ENCODE assay signal across 24 mouse cellular contexts in the genomic region with DNA sequence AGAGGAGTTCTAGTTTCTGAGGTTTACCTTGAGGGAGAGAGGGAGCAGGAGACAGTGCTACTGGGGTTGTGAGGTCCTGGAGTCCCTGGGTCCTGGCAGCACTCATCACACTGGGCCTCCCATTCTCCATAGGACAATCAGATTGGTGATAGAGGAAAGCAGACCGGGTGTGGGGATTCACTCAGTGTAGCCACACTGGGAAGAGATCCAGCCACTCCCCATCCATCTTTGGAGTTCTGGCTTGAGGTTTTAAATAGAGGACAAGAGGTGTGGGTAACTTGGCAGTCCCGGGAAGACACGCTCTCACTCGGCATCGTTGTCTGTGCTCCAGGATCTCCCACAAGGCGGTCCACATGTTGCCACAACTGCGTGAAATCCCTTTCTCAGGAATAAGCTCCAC. TPM values are rescaled to one million over a fixed set of nuclear protein-coding genes. Genes with fewer than 3 reads are reported as not detected.
DNase-seq lines count a peak whose midpoint lies in the region; ATAC-seq and TF ChIP-seq lines count a peak whose summit lies in the region.
"Had no signal": no experiment of that assay in that cellular context is flagged by ENCODE, and none has a peak within 500 bp of the region (broad histone marks: within the 10 kb centered on the region; RNA-seq: fewer than 3 reads in every experiment).

No protein-coding gene starts in this region.

- 64% methylated on average over 7 of the region's 7 CpGs for WGBS in lung, embryonic 14.5 days
- 94% methylated on average over 7 of the region's 7 CpGs for WGBS in limb, embryonic 10.5 days

- no peaks in the 10 kb centered on the region for H3K27me3 ChIP-seq in lung, embryonic 14.5 days (ENCODE audit: insufficient read depth, low read length)
- H3K27me3 ChIP-seq in limb, embryonic 10.5 days (ENCODE audit: low read depth, poor library complexity, severe bottlenecking) = no peaks in the 10 kb centered on the region
- H3K27me3 ChIP-seq: CH12.LX; embryonic facial prominence, embryonic 12.5 days; forebrain, embryonic 13.5 days; Patski had no signal

- H3K27ac ChIP-seq in lung, embryonic 14.5 days (ENCODE audit: low read depth) = no peak overlapping the region
- peak overlapping the region; percentile 30; the same call in 1 of the 2 replicates for H3K27ac ChIP-seq in limb, embryonic 10.5 days
- H3K27ac ChIP-seq: embryonic facial prominence, embryonic 10.5 days; embryonic facial prominence, embryonic 12.5 days; forebrain, embryonic 13.5 days had no signal

- H3K4me2 ChIP-seq in lung, embryonic 14.5 days = no peak overlapping the region
- H3K4me2 ChIP-seq: embryonic facial prominence, embryonic 12.5 days; forebrain, embryonic 13.5 days had no signal

- H3K9ac ChIP-seq in lung, embryonic 14.5 days = no peak overlapping the region
- H3K9ac ChIP-seq: embryonic facial prominence, embryonic 12.5 days; forebrain, embryonic 13.5 days had no signal

- peaks cover 6% of the 10 kb centered on the region; the same call in 1 of the 2 replicates for H3K4me1 ChIP-seq in lung, embryonic 14.5 days (ENCODE audit: insufficient read depth)
- peaks cover 25% of the 10 kb centered on the region for H3K4me1 ChIP-seq in limb, embryonic 10.5 days
- H3K4me1 ChIP-seq: embryonic facial prominence, embryonic 12.5 days; forebrain, embryonic 13.5 days had no signal

- no peaks in the 10 kb centered on the region for H3K9me3 ChIP-seq in lung, embryonic 14.5 days (ENCODE audit: low read depth, low read length)
- no peaks in the 10 kb centered on the region for H3K9me3 ChIP-seq in limb, embryonic 10.5 days (replicated peaks)
- H3K9me3 ChIP-seq: embryonic facial prominence, embryonic 10.5 days; embryonic facial prominence, embryonic 12.5 days; forebrain, embryonic 13.5 days; G1E had no signal

- no peak for DNase-seq in frontal cortex, postnatal 25 days (ENCODE audit: low spot score in 2 of 2)
- peak; percentile 65 for DNase-seq in lung, embryonic 14.5 days
- DNase-seq in lung, postnatal 25 days (ENCODE audit: low spot score) = no peak
- DNase-seq in testis, postnatal 14 days (ENCODE audit: low spot score) = peak; percentile 54
- DNase-seq in testis, postnatal 10 days (ENCODE audit: low spot score) = no peak
- no peak for DNase-seq in limb, embryonic 10.5 days (ENCODE audit: low spot score)
- DNase-seq: adrenal gland, adult 8-10 months; adrenal gland, postnatal 14 days; adrenal gland, postnatal 36 days; B cell, adult 2 months; cerebellum, adult 11-12 months; cerebellum, adult 2 months; cerebellum, adult 9-10 months; cerebellum, postnatal 10 days; cerebellum, postnatal 25 days had no signal

- ATAC-seq in frontal cortex, adult (ENCODE audit: low TSS enrichment) = peak; percentile 30; the same call in 1 of the 2 replicates
- no peak for ATAC-seq in lung, embryonic 14.5 days (ENCODE audit: insufficient read depth)
- ATAC-seq: activated CD4-positive, CD25-positive, alpha-beta regulatory T cell, adult 4 months; CD4-positive, CD25-positive, alpha-beta regulatory T cell, adult 4 months; forebrain, embryonic 13.5 days; Patski had no signal

- H3K36me3 ChIP-seq in lung, embryonic 14.5 days (ENCODE audit: insufficient read depth) = no peaks in the 10 kb centered on the region
- H3K36me3 ChIP-seq in limb, embryonic 10.5 days = no peaks in the 10 kb centered on the region
- H3K36me3 ChIP-seq: embryonic facial prominence, embryonic 10.5 days; embryonic facial prominence, embryonic 12.5 days; G1E had no signal

- no peak overlapping the region for H3K4me3 ChIP-seq in lung, embryonic 14.5 days (ENCODE audit: low read depth, low read length)
- no peak overlapping the region for H3K4me3 ChIP-seq in limb, embryonic 10.5 days
- H3K4me3 ChIP-seq: embryonic facial prominence, embryonic 10.5 days; embryonic facial prominence, embryonic 12.5 days; forebrain, embryonic 13.5 days had no signal

- no peak for TF ChIP-seq CTCF in lung, embryonic 14.5 days (IDR thresholded peaks at IDR 0.05; ENCODE audit: low read depth)

RNA-seq across cellular contexts. Expression of a gene that starts 52.7 kb away (rescaled TPM):
- 25.0 and 27.1 TPM in 2 replicates for polyA plus RNA-seq in lung, embryonic 14.5 days (2014; fragmentation: Nextera tagmentation; extraction: Ambion mirVana)
- 15.0 and 17.6 TPM in 2 replicates for polyA plus RNA-seq in limb, embryonic 10.5 days (2016; fragmentation: Nextera tagmentation; extraction: Ambion mirVana)
- polyA plus RNA-seq: G1E had no signal

Comparison
In these comparisons a context has a peak if more than half of its experiments do, and no peak if none do; other contexts are left out.
1. DNase-seq: peak in lung, embryonic 14.5 days (single experiment) and testis, postnatal 14 days (single experiment); none in frontal cortex, postnatal 25 days (0 of 2), lung, postnatal 25 days (single experiment), testis, postnatal 10 days (single experiment) and limb, embryonic 10.5 days (single experiment).